Mouse (Mus musculus): ENCODE data around the gene Ercc6l2. TPM values are rescaled to one million over a fixed set of nuclear protein-coding genes. Genes with fewer than 3 reads are reported as not detected.
A peak's percentile ranks its signal among the peaks of the same experiment; 100 is the strongest.

Ercc6l2 gene
- total and polyA plus RNA-seq, 2 experiments from 2014 or later, result 10.7 to 18.0 TPM

DNA sequence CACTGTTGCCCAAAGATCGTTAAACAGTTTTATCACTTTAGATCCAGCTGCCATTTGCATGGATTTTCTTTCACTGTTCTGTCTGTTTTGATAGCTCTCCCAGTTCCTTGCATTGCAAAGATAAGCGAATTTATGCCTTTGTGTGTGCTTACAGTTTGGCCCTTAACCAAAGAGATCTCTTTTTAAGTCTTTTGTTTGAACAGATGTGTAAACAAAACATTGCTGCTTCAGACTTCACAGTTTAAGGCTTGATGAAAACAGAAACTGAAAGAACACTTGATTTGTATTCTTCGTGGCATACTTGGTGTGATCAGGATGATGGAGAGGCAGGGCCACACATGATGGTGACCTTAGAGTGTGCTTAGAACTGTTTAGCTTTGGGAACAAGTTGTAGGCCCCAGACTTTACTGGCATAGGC lies 70.5 kb downstream of the Ercc6l2 start:
- no peaks in the 10 kb centered on the region for H3K27me3 ChIP-seq (ENCODE audit: insufficient read depth, low read length)
- H3K9ac ChIP-seq, result no peak overlapping the region
- no peak overlapping the region for H3K4me3 ChIP-seq (ENCODE audit: low read depth, low read length)
- H3K4me2 ChIP-seq (ENCODE audit: low read depth), result no peak overlapping the region
- ATAC-seq (no peak), DNase-seq (no peak)
- H3K4me1 ChIP-seq (ENCODE audit: insufficient read depth), result no peaks in the 10 kb centered on the region
- H3K36me3 ChIP-seq (ENCODE audit: insufficient read depth), result no peaks in the 10 kb centered on the region
- H3K27ac ChIP-seq (ENCODE audit: low read depth, low read length), result no peak overlapping the region
- WGBS, result 40% methylated on average over 3 of the region's 3 CpGs
- no peak for TF ChIP-seq CTCF (IDR thresholded peaks at IDR 0.05; ENCODE audit: low read depth)
- H3K9me3 ChIP-seq (ENCODE audit: low read length), result no peaks in the 10 kb centered on the region

DNA sequence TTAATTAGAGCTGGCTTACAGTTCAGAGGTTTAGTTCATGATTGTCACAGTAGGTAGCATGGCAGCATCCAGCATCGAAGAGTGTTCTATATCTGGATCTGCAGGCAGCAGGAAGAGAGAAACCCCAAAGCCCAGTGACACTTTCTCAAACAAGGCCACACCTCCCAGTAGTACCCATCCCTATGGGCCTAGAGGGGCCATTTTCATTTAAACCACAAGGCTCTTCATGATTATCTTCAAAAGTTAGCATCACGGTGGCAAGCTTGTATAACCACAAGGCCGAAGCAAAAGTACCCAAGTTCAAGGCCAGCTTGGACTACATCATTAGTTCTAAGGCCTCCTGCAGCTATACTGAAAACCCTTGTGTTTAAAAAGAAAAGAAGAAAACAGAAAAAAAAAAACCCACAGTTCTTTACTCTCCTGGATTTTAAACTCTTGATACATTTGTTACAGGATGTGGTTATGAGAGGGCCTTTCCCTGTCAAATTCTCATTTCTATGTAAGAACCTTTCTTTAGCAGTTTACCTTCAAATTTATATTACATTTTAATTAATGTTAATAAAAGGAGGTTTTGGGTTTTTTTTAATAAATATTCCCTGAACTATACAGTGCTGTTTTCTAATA lies 71.5 kb downstream of the Ercc6l2 start:
- Histone ChIP-seq H3K4me1 (ENCODE audit: insufficient read depth) (no peaks in the 10 kb centered on the region), H3K4me2 (ENCODE audit: low read depth) (no peak overlapping the region), H3K9me3 (ENCODE audit: low read length) (no peaks in the 10 kb centered on the region), H3K4me3 (ENCODE audit: low read depth, low read length) (no peak overlapping the region), H3K27me3 (ENCODE audit: insufficient read depth, low read length) (no peaks in the 10 kb centered on the region), H3K9ac (no peak overlapping the region), H3K27ac (ENCODE audit: low read depth, low read length) (no peak overlapping the region), H3K36me3 (ENCODE audit: insufficient read depth) (no peaks in the 10 kb centered on the region)
- WGBS, result 91% methylated on average over 3 of the region's 3 CpGs
- DNase-seq (no peak), ATAC-seq (no peak)
- TF ChIP-seq CTCF (IDR thresholded peaks at IDR 0.05; ENCODE audit: low read depth), result no peak

DNA sequence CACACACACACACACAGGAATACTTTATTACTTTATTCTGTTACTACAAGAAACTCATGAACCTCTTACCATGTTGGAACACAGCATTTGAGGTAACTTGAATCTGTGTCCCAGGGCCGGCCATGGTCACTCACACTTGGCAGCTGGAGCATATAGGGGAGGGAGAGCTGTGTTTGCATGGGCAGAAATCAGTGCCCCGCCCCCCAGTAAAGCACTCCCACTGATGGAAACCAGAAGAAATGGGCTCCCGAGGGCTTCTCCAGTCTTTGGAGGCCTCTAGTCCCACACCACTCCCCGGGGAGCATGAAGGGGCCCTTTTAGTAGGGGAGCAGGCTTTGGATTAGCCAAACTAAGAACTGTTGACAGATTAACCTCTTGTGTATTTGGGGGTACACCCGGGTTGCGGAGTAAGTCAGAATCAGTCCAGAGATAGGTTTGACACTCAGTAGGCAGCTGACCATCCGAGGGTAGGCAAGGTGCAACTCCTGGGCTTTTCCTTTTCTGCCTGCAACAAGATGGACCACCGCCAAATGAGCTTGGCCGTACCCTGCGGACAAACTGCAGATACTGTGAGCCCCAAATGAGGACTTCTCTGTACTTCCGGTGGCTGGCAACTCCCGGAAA lies 85.8 kb downstream of the Ercc6l2 start:
- Histone ChIP-seq H3K4me2 (ENCODE audit: low read depth) (peak overlapping the region; percentile 71), H3K4me3 (ENCODE audit: low read depth, low read length) (peak overlapping the region; percentile 32), H3K9ac (peak overlapping the region; percentile 31; the same call in 1 of the 2 replicates), H3K4me1 (ENCODE audit: insufficient read depth) (peaks cover 10% of the 10 kb centered on the region), H3K36me3 (ENCODE audit: insufficient read depth) (peaks cover 13% of the 10 kb centered on the region; the same call in 1 of the 2 replicates), H3K27me3 (ENCODE audit: insufficient read depth, low read length) (no peaks in the 10 kb centered on the region), H3K9me3 (ENCODE audit: low read length) (no peaks in the 10 kb centered on the region), H3K27ac (ENCODE audit: low read depth, low read length) (no peak overlapping the region)
- WGBS, result 18% methylated on average over 12 of the region's 12 CpGs
- no peak for TF ChIP-seq CTCF (IDR thresholded peaks at IDR 0.05; ENCODE audit: low read depth)
- ATAC-seq, result peak; percentile 36; the same call in 1 of the 2 replicates
- no peak for DNase-seq

DNA sequence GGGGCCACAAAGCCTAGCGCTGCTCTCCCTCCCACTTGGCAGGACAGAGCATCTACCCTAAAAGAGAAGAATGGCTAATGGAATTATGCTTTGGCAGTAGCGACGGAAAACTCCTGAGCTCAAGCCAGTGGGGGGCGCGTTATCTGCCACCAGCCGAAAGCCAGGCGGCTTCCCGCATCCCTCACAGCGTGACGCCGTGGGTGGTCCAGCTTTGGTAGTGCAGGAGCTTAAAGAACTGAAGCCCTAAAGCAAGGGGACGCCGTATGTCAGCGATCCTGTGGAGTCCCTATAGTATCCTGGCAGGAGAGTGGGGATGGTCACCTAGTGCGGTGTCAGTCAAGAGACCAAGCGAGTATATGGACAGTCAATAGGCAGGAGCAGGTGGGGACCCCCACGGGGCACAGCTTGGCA lies 86.3 kb downstream of the Ercc6l2 start:
- Histone ChIP-seq H3K4me3 (ENCODE audit: low read depth, low read length) (peak overlapping the region; percentile 32), H3K36me3 (ENCODE audit: insufficient read depth) (peaks cover 12% of the 10 kb centered on the region; the same call in 1 of the 2 replicates), H3K9ac (peak overlapping the region; percentile 31), H3K4me2 (ENCODE audit: low read depth) (peak overlapping the region; percentile 71), H3K27ac (ENCODE audit: low read depth, low read length) (0 out of 2 replicates have a peak overlapping the region, but pooled peaks have one; percentile 15), H3K4me1 (ENCODE audit: insufficient read depth) (peaks cover 10% of the 10 kb centered on the region), H3K9me3 (ENCODE audit: low read length) (no peaks in the 10 kb centered on the region), H3K27me3 (ENCODE audit: insufficient read depth, low read length) (no peaks in the 10 kb centered on the region)
- peak; percentile 81 for DNase-seq
- ATAC-seq, result peak; percentile 79
- WGBS, result under 1% methylated on average over 17 of the region's 17 CpGs
- TF ChIP-seq CTCF (IDR thresholded peaks at IDR 0.05; ENCODE audit: low read depth), result peak; percentile 64

DNA sequence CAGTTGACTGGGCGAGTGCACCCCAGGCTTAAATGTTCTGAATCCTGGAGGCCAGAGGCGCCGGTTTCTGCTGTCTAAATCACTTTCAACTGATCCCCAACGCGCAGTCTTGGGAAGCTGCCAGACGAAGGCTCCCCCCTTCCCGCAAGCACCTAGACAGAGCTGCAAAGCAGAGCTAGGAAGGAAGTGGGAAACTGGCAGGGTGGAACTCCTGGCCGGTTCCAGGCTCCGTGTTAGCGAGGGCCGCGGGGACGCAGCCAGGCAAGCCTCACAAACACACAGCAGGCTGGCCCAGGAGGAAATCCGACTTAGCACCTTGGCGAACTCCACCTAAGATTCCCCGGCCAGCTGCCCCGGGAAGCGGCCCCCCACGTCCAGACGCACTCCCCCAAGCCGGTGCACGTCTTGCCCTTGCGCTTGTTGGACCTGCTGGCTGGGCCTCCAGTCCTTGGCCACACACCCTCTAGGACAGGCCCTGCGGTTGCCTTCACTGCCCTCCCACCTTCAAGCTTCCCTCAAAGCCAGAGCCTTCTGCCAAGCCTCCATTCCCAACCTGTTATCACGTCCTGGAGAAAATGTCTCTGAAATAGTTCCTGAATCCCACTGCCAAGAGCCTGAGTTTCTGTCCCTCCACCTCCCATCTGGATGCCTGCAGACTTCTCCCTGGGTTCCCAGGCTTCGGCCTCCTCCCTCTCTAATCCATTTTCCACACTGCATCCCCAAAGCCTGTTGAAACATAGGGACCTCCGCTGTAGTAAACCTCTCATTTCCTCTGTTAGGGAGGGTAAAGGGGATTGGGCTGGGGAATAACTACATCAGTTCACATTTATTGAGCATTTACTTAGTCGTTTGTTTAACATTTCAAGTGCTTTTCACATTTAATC lies 86.9 kb downstream of the Ercc6l2 start:
- TF ChIP-seq CTCF (IDR thresholded peaks at IDR 0.05; ENCODE audit: low read depth), result no peak
- ATAC-seq (peak; percentile 63), DNase-seq (peak; percentile 65)
- Histone ChIP-seq H3K4me3 (ENCODE audit: low read depth, low read length) (peak overlapping the region; percentile 32), H3K4me2 (ENCODE audit: low read depth) (peak overlapping the region; percentile 71), H3K27ac (ENCODE audit: low read depth, low read length) (peak overlapping the region; percentile 15; the same call in 1 of the 2 replicates), H3K9ac (peak overlapping the region; percentile 31; the same call in 1 of the 2 replicates), H3K4me1 (ENCODE audit: insufficient read depth) (peaks cover 10% of the 10 kb centered on the region), H3K9me3 (ENCODE audit: low read length) (no peaks in the 10 kb centered on the region), H3K36me3 (ENCODE audit: insufficient read depth) (0 out of 2 replicates have a peak, but pooled peaks cover 6% of the 10 kb centered on the region), H3K27me3 (ENCODE audit: insufficient read depth, low read length) (no peaks in the 10 kb centered on the region)
- WGBS, result 16% methylated on average over 28 of the region's 28 CpGs

DNA sequence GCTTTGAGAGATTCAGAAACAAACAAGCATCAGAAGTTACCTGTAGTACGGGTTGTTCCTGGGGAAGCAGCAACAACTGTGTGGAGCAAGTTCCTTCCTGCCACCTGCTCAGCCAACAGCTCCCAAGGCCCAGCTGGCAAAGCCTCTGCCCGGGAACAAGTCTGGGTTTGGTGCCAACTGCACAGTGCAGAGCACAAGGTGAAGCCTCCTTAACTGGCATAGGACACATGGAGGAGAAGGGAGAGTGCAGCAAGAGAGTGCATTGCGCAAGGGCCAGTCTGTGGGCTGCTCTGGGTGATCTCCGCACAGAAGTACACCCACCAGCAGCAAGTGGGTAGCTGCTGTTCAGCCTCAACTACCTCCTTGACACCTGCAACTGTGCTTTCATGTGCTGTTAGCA lies 91.5 kb downstream of the Ercc6l2 start:
- no peak for TF ChIP-seq CTCF (IDR thresholded peaks at IDR 0.05; ENCODE audit: low read depth)
- Histone ChIP-seq H3K4me1 (ENCODE audit: insufficient read depth) (peaks cover 6% of the 10 kb centered on the region), H3K4me3 (ENCODE audit: low read depth, low read length) (no peak overlapping the region), H3K9ac (no peak overlapping the region), H3K9me3 (ENCODE audit: low read length) (no peaks in the 10 kb centered on the region), H3K27me3 (ENCODE audit: insufficient read depth, low read length) (no peaks in the 10 kb centered on the region), H3K27ac (ENCODE audit: low read depth, low read length) (no peak overlapping the region), H3K36me3 (ENCODE audit: insufficient read depth) (no peaks in the 10 kb centered on the region), H3K4me2 (ENCODE audit: low read depth) (no peak overlapping the region)
- ATAC-seq (no peak), DNase-seq (no peak)
- 73% methylated on average over 4 of the region's 4 CpGs for WGBS
